Mouse (Mus musculus): Measurements from ENCODE around the gene Saal1. TPM values are rescaled to one million over a fixed set of nuclear protein-coding genes. Genes with fewer than 3 reads are reported as not detected.
"Not testable (repeated sequence)": the region's sequence is repeated elsewhere in the genome, so short reads cannot be mapped to it uniquely, and the experiment has no call there.

The Saal1 gene
- polyA plus RNA-seq, 1 experiment from 2014 or later = 13.9 TPM

DNA sequence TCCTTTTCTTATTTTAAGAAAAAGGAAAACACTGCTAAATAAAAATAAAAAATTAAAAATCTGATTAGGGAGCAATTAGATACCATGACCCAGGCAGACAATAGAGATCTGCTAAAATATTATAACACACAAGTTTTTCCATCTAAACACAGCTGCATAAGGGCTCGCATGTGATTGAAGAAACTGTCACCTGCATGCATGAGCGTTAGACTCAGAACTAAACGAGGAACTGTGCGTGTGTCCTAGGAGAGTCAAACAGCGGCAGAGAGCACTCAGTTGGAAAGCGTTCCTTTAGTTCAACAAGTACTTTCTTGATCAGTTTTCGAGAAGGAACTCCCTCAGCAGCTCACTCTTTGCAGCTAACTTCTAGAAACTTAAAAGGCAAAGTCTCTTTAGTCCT, 31.4 kb downstream of the Saal1 start:
- H3K27ac ChIP-seq; H3K27me3 ChIP-seq (replicated peaks); ATAC-seq (replicated peaks); H3K4me2 ChIP-seq; H3K36me3 ChIP-seq (replicated peaks); H3K4me3 ChIP-seq; H3K4me1 ChIP-seq; H3K9me3 ChIP-seq; H3K9ac ChIP-seq: not testable (repeated sequence)
- WGBS = 86% methylated on average over 7 of the region's 7 CpGs

DNA sequence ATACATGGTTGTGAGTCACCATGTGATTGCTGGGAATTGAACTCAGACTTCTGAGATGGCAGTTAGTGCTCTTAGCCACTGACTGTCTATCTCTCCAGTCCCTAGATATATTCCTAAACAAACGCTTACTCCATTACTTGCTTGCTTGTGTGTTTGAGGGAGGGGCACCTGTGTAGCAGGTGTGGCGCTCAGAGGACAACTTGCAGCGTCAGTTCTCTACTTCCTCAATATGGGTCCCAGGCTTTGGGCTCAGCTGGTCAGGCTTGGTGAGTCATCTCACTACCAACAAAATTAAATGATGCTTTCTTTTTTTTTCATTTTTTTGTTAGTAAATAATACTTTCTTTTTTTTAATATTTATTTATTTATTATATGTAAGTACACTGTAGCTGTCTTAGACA, 32.1 kb downstream of the Saal1 start:
- Histone ChIP-seq H3K9me3 (no peaks in the 10 kb centered on the region), H3K4me1 (no peaks in the 10 kb centered on the region), H3K27ac (no peak overlapping the region), H3K4me3 (no peak overlapping the region), H3K9ac (no peak overlapping the region), H3K36me3 (replicated peaks) (no peaks in the 10 kb centered on the region), H3K27me3 (replicated peaks) (no peaks in the 10 kb centered on the region), H3K4me2 (no peak overlapping the region)
- 90% methylated on average over 3 of the region's 3 CpGs for WGBS
- ATAC-seq (replicated peaks) = no peak

DNA sequence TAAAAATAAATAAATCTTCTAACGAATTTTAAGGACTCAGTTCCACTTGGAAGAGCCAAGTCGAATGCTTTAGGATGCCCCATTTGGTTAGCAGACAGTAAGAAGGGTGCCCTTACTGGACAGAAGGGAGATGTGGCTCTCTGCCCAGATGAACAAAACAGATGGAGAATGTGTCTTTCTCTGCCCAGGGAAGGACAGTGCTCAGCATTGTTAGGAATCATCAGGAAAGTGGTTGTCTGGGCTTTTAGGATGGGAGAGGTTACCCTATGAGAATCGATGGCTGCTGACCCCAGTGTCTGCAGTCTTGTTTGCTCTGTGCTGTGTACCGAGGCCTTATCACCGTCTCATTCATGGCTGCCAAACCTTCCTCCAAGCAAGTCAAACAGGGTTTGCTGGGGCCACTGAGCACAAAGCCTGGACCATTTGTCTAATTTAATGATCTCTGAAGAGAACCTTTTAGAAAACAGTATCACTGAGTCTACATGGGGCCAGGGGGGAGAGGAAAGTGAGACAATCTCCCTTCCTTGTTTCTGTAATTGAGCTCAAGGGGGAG, 33.6 kb downstream of the Saal1 start:
- no peaks in the 10 kb centered on the region for H3K27me3 ChIP-seq (replicated peaks)
- no peaks in the 10 kb centered on the region for H3K36me3 ChIP-seq (replicated peaks)
- no peaks in the 10 kb centered on the region for H3K4me1 ChIP-seq
- no peak for ATAC-seq (replicated peaks)
- no peak overlapping the region for H3K9ac ChIP-seq
- no peak overlapping the region for H3K4me3 ChIP-seq
- H3K9me3 ChIP-seq = no peaks in the 10 kb centered on the region
- no peak overlapping the region for H3K4me2 ChIP-seq
- H3K27ac ChIP-seq = no peak overlapping the region
- 75% methylated on average over 5 of the region's 5 CpGs for WGBS

DNA sequence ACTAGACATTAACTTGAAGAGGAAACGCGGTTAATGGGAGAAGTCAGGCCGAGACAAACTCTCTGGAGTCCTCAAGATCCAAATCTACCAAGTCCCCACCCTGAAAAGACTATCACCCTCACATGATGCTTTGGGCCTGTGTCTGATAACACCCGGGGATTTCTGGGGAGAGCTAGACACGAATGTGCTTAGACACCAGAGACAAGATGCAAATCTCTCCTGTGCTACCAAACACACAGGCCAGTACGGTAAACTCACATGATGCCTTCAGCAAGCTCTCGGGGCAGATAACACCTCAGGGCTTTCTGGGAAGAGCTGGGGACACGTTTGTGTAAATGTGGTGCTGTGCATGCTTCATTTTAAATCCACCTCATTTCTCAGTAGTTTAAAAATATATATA, 34.6 kb downstream of the Saal1 start:
- ATAC-seq (replicated peaks) = no peak
- H3K27me3 ChIP-seq (replicated peaks) = no peaks in the 10 kb centered on the region
- no peak overlapping the region for H3K4me2 ChIP-seq
- no peaks in the 10 kb centered on the region for H3K36me3 ChIP-seq (replicated peaks)
- 85% methylated on average over 8 of the region's 8 CpGs for WGBS
- H3K9me3 ChIP-seq = no peaks in the 10 kb centered on the region
- no peaks in the 10 kb centered on the region for H3K4me1 ChIP-seq
- H3K4me3 ChIP-seq = no peak overlapping the region
- no peak overlapping the region for H3K9ac ChIP-seq
- no peak overlapping the region for H3K27ac ChIP-seq

DNA sequence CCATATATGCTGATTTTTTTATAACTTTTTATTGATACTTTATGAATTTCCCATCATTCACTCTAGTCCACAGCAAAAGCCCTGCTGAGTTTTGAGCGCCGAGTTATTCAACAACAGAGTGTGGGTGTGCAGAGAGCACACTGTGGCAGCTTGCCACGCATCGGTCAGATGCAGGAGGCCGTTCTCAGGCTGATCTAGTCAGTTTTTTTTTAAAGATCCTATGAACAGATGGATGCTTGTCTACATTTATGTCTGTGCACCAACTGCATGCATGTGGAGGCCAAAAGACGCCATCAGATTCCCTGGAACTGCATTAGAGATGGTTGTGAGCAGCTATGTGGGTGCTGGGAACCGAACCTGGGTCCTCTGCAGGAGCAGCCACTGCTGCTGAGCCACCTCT, 35.4 kb downstream of the Saal1 start:
- 94% methylated on average over 7 of the region's 7 CpGs for WGBS
- H3K4me1 ChIP-seq = no peaks in the 10 kb centered on the region
- H3K4me2 ChIP-seq = no peak overlapping the region
- no peak for ATAC-seq (replicated peaks)
- H3K9me3 ChIP-seq = no peaks in the 10 kb centered on the region
- H3K27me3 ChIP-seq (replicated peaks) = no peaks in the 10 kb centered on the region
- H3K36me3 ChIP-seq (replicated peaks) = no peaks in the 10 kb centered on the region
- no peak overlapping the region for H3K27ac ChIP-seq
- H3K4me3 ChIP-seq = no peak overlapping the region
- H3K9ac ChIP-seq = no peak overlapping the region

DNA sequence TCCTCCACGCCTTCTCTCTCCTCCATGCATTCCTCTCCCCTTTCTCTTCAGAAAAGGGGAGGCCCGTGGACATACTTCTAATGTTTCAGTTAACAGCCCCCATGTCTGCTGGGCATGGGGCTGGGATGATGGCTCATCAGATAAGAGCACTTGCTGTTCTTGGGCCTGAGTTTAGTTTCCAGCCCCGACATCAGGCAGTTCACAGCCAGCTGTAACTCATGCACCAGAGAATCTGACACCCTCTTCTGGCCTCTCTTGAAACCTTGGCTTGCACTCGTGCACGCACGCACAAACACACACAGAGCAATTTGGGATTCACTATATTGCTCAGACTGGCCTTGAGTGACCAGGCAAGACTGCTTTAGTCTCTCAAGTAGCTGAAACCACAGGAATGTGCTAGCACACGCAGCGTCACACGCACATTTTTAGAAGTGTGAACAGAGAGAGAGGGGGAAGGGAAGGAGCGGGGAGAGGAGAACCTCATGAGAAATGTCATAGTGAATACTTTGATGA, 38.3 kb downstream of the Saal1 start, which contains the start of gene Tph1:
TSS of gene Tph1 (minus strand) at position 378 of the 513 bp plus-strand sequence.
- Histone ChIP-seq H3K4me1 (peaks cover 4% of the 10 kb centered on the region; the same call in 1 of the 2 replicates), H3K9me3 (no peaks in the 10 kb centered on the region), H3K9ac (no peak within 1 kb of the TSS), H3K4me3 (no peak within 1 kb of the TSS), H3K27me3 (replicated peaks) (no peaks in the 10 kb centered on the region), H3K36me3 (replicated peaks) (no peaks in the 10 kb centered on the region), H3K27ac (no peak within 1 kb of the TSS), H3K4me2 (no peak within 1 kb of the TSS)
- ATAC-seq (replicated peaks) = no peak
- 72% methylated on average over 10 of the region's 10 CpGs for WGBS

DNA sequence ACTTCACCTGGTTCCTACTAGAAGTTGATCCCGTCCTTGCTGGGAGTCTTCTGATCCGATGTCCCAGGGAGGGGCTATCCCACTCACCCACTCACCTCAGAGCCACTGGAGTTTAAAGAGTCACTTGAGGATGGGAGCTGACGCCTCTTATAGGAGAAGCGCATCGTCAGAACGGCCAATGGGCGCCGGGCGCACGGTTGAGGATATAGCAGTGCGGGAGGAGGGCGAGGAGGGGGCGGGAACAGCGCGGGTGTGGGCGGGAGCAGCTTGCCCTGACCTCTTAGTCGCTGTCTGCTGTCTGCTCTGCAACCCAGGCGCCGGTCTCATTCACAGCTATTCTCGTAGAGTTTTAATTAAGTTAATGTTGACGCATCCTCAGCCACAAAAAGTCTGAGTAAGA, 43.2 kb downstream of the Saal1 start:
- Histone ChIP-seq H3K4me2 (peak overlapping the region; percentile 45), H3K4me3 (peak overlapping the region; percentile 17), H3K9ac (no peak overlapping the region), H3K27me3 (replicated peaks) (peaks cover 12% of the 10 kb centered on the region), H3K27ac (no peak overlapping the region), H3K4me1 (peaks cover 8% of the 10 kb centered on the region; the same call in 1 of the 2 replicates), H3K9me3 (no peaks in the 10 kb centered on the region), H3K36me3 (replicated peaks) (no peaks in the 10 kb centered on the region)
- 1% methylated on average over 21 of the region's 21 CpGs for WGBS
- ATAC-seq (replicated peaks) = 0 out of 2 replicates have a peak, but pooled peaks have one; percentile 20

DNA sequence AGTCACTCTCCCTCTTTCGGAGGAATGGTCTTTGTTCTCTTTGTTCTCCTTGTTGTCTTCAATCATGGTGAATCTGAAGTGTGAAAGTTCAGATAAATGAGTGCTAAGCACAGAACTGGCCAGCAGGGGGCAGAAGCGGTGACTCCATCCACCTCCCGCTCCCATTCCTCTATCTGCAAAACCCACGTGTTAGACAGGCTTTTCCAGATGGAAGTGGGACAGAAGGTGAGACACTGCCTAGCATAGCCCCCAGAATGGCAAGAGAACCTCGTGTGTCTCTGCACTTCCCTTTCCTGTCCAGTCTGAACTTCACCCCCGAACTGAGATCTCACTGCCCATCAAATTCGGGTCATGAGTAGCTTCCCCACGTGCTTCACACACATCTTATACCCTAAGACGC, 45.2 kb downstream of the Saal1 start:
- Histone ChIP-seq H3K9me3 (no peaks in the 10 kb centered on the region), H3K4me1 (peaks cover 14% of the 10 kb centered on the region), H3K9ac (no peak overlapping the region), H3K36me3 (replicated peaks) (no peaks in the 10 kb centered on the region), H3K27me3 (replicated peaks) (peaks cover 17% of the 10 kb centered on the region), H3K4me3 (no peak overlapping the region), H3K4me2 (no peak overlapping the region), H3K27ac (no peak overlapping the region)
- WGBS = 39% methylated on average over 9 of the region's 9 CpGs
- no peak for ATAC-seq (replicated peaks)

DNA sequence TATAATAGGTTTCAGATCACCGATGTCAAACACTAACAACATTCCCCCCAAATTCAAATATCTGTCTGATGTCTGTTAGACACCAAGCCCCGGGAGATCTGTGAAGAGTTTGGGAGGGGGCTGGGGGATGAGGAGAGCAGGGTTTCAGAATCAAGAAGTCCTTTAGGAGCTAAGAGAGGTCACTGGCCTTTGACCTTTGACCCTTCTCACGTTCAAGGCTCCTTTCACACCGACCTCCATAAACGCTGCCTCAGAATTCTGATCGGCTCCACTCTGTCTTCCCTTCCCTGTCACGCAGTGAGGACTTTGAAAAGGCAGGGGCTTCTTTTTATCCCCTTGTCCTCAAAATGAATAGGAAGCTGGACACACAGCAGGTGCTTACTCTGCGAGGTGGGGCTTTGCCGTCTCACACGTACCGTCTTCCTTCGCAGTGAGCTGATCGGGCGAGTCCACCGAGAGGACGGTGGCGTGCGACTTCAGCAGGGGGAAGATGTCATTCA, 48.8 kb downstream of the Saal1 start:
- no peak for ATAC-seq (replicated peaks)
- peaks cover 15% of the 10 kb centered on the region for H3K27me3 ChIP-seq (replicated peaks)
- no peak overlapping the region for H3K9ac ChIP-seq
- peak overlapping the region; percentile 16 for H3K4me3 ChIP-seq
- H3K4me2 ChIP-seq = peak overlapping the region; percentile 44
- H3K36me3 ChIP-seq (replicated peaks) = no peaks in the 10 kb centered on the region
- 9% methylated on average over 18 of the region's 18 CpGs for WGBS
- peaks cover 7% of the 10 kb centered on the region for H3K4me1 ChIP-seq
- no peak overlapping the region for H3K27ac ChIP-seq
- H3K9me3 ChIP-seq = no peaks in the 10 kb centered on the region

DNA sequence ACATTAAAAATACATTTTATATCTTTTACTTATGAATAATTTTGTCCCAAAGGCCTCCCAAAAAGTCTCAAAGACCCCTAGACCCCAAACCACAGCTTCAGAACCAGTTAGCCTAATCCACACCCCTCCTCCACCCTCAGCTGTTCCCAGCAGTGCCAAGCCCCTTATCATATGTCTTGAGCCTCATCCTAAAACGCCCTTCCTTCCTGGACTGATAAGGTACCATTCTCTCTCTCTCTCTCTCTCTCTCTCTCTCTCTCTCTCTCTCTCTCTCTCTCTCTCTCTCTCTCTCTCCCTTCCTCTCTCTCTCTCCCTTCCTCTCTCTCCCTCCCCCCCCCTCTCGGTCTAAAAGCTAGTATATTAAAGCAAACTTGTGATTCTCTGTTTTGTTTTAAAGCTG, 58.2 kb downstream of the Saal1 start:
- ATAC-seq (replicated peaks) = no peak
- no peaks in the 10 kb centered on the region for H3K36me3 ChIP-seq (replicated peaks)
- H3K27ac ChIP-seq = no peak overlapping the region
- H3K9me3 ChIP-seq = no peaks in the 10 kb centered on the region
- no peak overlapping the region for H3K9ac ChIP-seq
- WGBS = 68% methylated on average over 2 of the region's 2 CpGs
- no peak overlapping the region for H3K4me3 ChIP-seq
- no peaks in the 10 kb centered on the region for H3K4me1 ChIP-seq
- no peak overlapping the region for H3K4me2 ChIP-seq
- no peaks in the 10 kb centered on the region for H3K27me3 ChIP-seq (replicated peaks)

DNA sequence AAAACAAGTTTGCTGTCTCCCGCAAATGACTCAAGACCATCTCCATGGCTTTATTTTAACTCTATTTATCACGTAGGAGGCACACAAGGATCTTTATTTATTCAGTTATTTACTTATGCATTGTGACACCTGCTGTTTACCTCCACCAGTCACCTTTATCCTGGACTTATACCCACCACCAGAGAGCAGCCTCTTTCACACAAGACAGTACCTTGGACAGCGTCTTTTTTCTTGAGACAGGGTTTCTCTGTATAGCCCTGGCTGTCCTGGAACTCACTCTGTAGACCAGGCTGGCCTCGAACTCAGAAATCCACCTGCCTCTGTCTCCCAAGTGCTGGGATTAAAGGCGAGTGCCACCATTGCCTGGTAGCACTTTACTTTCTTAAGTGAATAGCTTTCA, 60.2 kb downstream of the Saal1 start:
- not testable (repeated sequence) for H3K4me3 ChIP-seq; ATAC-seq (replicated peaks); H3K27ac ChIP-seq; H3K4me2 ChIP-seq; H3K4me1 ChIP-seq; H3K36me3 ChIP-seq (replicated peaks); H3K9me3 ChIP-seq; H3K27me3 ChIP-seq (replicated peaks); H3K9ac ChIP-seq
- 55% methylated on average over 5 of the region's 5 CpGs for WGBS

DNA sequence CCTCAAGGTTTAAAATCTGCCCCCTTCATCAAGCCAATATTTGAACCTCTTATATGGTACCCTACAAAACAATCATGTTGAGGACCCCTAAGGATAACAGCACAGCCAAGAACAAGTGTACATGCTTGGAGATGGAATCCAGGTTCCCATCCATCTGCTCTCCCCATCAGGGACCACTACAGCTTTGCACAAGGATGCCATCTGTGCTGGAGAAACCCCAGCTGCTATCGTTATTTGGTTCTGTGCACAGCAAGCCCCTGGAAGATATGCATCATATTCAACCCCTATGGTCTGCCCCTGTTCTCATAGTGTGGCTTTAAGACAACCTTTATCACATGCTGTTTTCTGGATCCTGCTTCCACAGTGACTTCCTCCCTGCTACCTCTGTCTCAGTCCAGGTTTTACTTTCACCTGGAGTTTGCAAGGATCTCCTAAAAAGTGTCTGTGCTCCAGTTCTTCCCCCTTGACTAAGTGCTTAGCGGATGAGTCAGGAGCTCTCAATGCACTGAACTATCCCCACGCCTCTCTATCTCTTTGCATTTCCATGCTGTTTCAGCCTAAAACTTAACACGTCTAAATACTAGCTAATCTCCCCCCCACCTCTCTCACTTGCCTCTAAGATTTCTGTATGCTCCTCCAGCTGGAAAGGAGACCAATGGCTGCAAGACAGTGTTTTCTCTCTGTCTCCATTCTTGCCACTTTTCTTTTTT, 61.9 kb downstream of the Saal1 start:
- no peaks in the 10 kb centered on the region for H3K36me3 ChIP-seq (replicated peaks)
- no peaks in the 10 kb centered on the region for H3K27me3 ChIP-seq (replicated peaks)
- 65% methylated on average over 4 of the region's 4 CpGs for WGBS
- ATAC-seq (replicated peaks) = no peak
- no peak overlapping the region for H3K27ac ChIP-seq
- no peaks in the 10 kb centered on the region for H3K4me1 ChIP-seq
- no peak overlapping the region for H3K9ac ChIP-seq
- no peaks in the 10 kb centered on the region for H3K9me3 ChIP-seq
- H3K4me3 ChIP-seq = no peak overlapping the region
- H3K4me2 ChIP-seq = no peak overlapping the region

DNA sequence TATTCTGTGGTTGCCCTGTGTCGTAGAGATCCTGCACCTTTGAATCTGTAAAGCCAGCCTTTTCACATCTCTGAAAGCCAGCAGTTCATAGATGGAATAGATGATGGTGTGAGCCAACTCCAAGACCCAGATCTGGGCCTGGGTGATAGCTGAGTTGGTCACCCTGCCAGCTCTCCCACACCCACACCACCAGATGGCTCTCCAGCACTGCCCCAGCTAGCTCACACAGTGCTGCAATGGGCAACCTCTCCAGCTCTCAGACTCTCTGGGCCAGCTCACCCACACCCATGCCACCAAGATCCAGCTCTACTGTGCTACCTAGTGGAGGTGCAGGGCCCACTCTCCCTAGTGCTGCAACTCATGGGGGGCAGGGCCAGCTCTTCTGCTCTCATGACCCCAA, 67.3 kb downstream of the Saal1 start:
- Histone ChIP-seq H3K9ac (no peak overlapping the region), H3K4me1 (peaks cover 19% of the 10 kb centered on the region), H3K9me3 (no peaks in the 10 kb centered on the region), H3K4me3 (no peak overlapping the region), H3K36me3 (replicated peaks) (no peaks in the 10 kb centered on the region), H3K27ac (no peak overlapping the region), H3K27me3 (replicated peaks) (no peaks in the 10 kb centered on the region), H3K4me2 (no peak overlapping the region)
- WGBS = 83% methylated on average over 1 of the region's 1 CpGs
- no peak for ATAC-seq (replicated peaks)

Measured in midbrain, embryonic 15.5 days (tissue).